Mouse (Mus musculus): ENCODE measurements around the gene Slc30a2.
A peak's percentile ranks its signal among the peaks of the same experiment; 100 is the strongest.
"Not testable (repeated sequence)": the region's sequence is repeated elsewhere in the genome, so short reads cannot be mapped to it uniquely, and the experiment has no call there.

The Slc30a2 gene

GRCm38 (mm10) chr4:134359649-134360048, 16.7 kb downstream of the Slc30a2 start:
- no peak for DNase-seq (ENCODE audit: low read depth)

GRCm38 (mm10) chr4:134361215-134361614, 18.2 kb downstream of the Slc30a2 start:
- DNase-seq (ENCODE audit: low read depth) = no peak

DNA sequence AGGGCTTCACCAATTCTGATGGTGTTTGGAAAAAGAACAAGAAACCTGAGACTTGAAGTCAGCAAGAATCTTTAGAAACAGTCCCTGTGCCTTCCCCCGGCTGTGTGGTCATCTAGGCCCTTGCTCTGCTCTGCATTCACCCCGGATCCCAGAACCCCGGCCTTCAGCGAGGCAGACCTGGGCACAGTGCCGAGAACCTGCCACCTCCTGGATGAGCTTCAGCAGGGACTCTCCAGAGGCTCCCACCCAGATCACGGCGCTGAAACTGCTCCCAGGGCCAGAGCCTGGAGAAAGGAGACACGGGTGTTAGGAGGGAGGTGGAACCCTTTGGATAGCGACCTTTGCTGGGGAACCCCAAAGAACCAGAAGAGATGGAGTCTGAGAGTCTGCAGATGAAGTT, 19.1 kb downstream of the Slc30a2 start:
- no peak for DNase-seq (ENCODE audit: low read depth)

GRCm38 (mm10) chr4:134362586-134362985, 19.6 kb downstream of the Slc30a2 start:
- DNase-seq (ENCODE audit: low read depth) = peak; percentile 38

DNA sequence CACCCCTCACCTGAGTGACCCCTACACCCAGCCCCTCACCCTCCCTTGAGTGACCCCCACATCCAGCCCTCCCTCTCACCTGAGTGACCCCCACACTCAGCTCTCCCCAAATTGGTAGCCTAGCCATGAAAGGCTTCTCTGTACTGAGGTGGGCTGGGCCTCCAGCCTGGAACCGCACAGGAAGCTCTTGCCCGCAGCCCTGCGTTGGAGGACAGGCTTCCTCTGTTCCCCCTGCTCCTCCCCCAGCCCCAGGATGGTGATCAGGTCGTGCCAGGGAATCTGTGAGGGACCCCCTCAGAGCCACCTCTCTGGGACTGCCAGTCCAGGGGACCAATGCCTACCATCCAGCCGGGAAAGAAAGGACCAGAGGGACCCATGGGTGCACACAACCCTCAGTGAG, 22.3 kb downstream of the Slc30a2 start:
- DNase-seq (ENCODE audit: low read depth) = no peak

DNA sequence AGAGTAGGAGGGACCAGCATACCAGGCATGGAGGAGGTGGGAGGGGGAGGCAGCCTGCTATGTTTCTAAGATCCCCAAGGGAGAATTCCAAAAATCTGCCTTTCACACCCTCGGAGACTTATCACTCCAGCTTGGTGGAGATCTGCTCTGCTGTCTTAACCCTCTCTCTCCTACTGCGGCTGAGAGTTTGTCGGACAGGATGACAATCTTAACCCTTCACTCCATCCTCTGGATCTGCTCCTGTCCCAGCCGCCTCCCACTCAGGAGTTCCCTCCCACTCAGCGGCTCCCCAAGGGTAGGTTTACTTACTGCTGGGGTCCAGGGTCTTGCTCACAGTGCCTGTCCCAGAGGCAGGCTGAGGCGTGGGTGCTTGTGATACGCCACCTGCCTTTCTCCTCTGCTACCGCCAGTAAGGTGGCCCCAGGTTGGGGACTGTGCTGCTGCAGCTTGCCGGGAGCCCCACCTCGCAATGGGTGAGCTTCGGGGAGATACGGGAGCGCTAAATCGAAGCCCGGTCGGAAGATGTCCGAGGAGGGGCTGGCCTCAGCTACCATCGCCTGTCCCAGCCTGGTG, 27.8 kb downstream of the Slc30a2 start:
- DNase-seq (ENCODE audit: low read depth) = no peak

- DNase-seq (ENCODE audit: low read depth) = no peak
Observed at GRCm38 (mm10) chr4:134371316-134371855, 28.4 kb downstream of the Slc30a2 start.

DNA sequence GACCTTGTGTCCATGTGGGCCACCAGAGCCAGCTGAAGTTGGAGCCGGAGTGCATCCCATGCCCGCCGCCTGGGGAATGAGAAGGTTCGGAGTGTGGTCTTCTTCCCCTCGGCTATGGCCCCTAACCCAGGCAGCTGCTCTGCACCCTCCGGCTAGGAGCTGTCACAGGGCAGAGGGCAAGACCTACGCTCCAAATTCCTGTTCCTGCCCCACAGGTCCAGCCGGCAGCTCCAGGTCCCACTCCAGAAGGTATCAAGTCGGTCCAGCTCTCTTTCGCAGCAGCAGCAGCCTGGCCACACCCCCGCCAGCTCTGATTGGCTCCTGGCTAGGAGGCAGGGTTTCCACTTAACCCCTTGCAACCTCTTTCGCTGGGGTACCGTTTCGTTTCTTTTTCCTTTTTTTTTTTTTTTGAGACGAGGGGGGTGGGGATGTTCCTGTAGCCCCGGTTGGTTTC, 29.3 kb downstream of the Slc30a2 start:
- peak; percentile 49 for DNase-seq (ENCODE audit: low read depth)

DNA sequence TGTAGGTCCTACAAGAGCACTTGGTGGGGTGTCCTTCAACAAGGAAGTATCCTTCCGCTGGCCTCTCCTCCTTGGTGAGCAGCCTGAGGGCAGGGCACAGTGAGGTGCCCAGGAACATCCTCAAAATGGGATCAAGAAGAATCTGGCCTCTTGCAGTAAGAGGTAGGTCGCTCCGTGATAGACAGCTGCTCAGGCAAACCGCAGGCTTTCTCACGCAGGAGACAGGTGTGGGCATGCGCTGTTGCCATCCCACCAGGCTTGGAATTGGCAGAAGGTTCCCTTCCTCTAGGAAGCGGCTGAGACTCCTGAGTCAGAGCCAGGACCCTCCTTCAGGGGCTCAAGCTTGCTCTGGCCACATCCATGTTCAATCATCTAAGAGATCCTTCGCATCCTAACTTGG, 30.3 kb downstream of the Slc30a2 start:
- no peak for DNase-seq (ENCODE audit: low read depth)

DNA sequence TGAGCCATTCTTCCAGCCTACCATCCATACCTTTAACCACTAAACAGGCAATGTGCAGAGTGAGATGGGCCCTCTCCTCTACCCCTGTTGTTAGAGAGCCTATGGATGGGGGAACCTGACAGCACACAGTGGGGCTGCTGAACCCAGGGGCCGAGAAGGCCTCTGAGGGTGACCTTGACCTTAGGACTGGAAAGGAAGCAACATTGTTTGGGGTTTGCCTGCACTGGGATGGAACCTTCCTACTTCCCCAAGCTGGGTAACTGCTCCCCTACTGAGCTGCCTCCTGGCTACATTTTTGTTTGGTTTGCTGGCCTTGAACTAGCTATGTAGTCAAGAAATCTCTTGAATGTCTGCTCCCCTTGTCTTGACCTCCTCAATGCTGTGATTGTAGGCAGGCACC, 31.3 kb downstream of the Slc30a2 start:
- DNase-seq (ENCODE audit: low read depth) = no peak

- no peak for DNase-seq (ENCODE audit: low read depth)
Observed at GRCm38 (mm10) chr4:134378089-134378615, 35.2 kb downstream of the Slc30a2 start.

GRCm38 (mm10) chr4:134379510-134379909, 36.5 kb downstream of the Slc30a2 start:
- DNase-seq (ENCODE audit: low read depth) = no peak

DNA sequence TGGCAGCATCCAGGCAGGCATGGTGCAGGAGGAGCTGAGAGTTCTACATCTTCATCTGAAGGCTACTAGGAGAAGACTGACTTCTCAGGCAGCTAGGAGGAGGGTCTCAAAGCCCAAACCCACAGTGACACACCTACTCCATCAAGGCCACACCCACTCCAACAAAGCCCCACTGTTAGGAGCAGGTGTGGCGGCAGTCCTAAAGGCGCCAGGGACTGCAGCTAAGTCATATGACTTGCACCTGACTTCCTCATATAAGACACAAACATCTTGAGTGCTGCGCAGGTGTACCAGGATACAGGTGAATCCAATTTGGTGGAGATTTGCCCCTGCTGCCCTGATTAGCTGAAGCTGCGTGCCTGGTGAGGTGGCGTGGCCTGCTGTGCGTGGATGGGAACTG, 40.8 kb downstream of the Slc30a2 start, which contains the start of gene Extl1:
Gene Extl1 (minus strand): TSS at position 101 of the 400 bp plus-strand sequence.
- not testable (repeated sequence) for DNase-seq (ENCODE audit: low read depth)

DNA sequence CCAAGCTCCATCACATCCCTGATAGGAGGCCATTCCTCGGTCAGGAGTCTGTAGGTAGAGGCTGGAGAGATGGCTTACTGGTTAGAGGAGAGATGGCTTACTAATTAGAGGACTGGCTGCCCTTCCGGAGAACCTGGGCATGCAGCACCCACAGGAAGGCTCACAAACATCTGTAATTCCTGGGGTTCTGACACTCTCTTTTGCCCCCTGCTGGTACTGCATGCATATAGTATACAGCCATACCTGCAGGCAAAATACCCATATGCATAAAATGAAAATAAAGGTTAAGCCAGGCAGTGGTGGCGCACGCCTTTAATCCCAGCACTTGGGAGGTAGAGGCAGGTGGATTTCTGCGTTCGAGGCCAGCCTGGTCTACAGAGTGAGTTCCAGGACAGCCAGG, 44.3 kb downstream of the Slc30a2 start:
- no peak for DNase-seq (ENCODE audit: low read depth)

- DNase-seq (ENCODE audit: low read depth) = peak; percentile 80
Observed at GRCm38 (mm10) chr4:134388397-134388796, 45.4 kb downstream of the Slc30a2 start.

DNA sequence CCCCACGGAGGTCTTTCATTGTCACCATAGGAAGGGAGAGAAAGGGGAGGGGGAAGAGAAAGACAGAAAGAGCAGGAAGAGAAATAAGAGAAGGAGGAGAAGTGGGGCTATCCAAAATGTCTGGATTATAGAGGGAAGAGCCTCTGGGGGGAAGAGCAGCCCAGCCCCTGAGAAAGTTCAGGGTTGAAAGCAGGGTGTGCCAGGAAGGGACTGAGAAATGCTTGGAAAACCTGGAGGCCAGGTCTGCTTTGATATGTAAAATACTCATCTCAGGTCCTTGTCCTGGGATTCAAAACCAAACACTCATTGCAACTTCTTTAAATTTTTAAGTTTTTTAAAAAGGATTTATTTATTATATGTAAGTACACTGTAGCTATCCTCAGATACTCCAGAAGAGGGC, 48.7 kb downstream of the Slc30a2 start:
- no peak for DNase-seq (ENCODE audit: low read depth)

GRCm38 (mm10) chr4:134392595-134392994, 49.6 kb downstream of the Slc30a2 start:
- DNase-seq (ENCODE audit: low read depth) = no peak

DNA sequence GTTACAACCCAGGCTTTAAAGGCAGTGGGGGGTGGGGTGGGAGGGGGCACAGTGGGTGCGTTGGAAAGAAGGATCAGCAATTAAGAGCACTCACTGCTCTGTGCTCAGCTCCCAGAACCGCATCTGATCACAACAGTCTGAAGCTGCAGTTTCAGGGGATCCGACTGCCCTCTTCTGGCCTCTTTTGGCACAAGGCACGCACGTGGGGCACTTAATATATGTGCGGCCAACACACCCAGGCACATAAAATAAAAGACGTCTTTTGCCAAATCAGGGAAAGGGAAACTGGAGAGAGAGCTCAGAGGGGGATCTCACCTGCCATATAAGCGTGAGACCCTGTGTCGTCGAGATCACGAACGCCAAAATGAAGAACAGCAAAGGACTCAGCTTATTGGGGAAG, 50.0 kb downstream of the Slc30a2 start:
- no peak for DNase-seq (ENCODE audit: low read depth)

DNA sequence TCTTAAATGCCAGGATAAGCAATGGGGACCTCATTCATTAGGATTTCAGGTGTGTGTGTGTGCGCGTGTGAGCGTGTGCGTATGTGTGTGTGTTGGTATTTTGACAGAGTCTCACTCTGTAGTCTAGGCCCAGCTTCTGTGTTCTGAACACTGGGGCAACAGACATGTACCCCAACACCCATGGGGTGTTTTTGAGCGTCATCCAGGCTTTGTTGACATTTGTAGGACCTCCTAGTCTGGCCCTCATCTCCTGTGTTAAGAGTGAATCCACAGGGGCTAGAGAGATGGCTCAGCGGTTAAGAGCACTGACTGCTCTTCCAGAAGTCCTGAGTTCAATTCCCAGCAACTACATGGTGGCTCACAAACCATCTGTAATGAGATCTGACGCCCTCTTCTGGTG, 52.2 kb downstream of the Slc30a2 start:
- DNase-seq (ENCODE audit: low read depth) = no peak

GRCm38 (mm10) chr4:134395977-134396825, 53.2 kb downstream of the Slc30a2 start, which contains the start of gene Pafah2:
TSS of gene Pafah2 (plus strand) at chr4:134396320.
- DNase-seq (ENCODE audit: low read depth) = peak; percentile 88

- DNase-seq (ENCODE audit: low read depth) = no peak
Observed at GRCm38 (mm10) chr4:134397121-134397520, 54.1 kb downstream of the Slc30a2 start.

DNA sequence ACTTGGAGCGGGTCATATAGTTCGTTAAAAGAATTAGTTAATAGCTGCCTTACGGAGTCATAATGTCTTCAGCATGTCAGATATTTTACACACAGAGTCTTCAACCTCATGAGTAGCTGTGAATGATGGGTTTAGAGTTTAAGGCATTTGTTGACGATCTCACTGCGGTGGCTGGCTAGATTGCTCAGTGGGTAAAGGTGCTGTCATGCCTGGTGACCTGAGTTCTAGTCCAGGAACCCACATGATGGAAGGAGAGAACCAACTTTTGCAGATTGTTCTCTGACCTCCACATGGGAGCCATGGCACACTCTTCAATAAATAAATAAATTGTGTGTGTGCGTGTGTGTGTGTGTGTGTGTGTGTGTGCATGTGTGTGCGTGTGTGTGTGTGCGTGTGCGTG, 54.8 kb downstream of the Slc30a2 start:
- DNase-seq (ENCODE audit: low read depth) = no peak

GRCm38 (mm10) chr4:134400206-134400605, 57.2 kb downstream of the Slc30a2 start:
- no peak for DNase-seq (ENCODE audit: low read depth)

Measured in c-Kit-positive CD71-negative TER-119-negative erythroid progenitor cells, embryonic 14.5 days (primary cell).